Mouse (Mus musculus) gastrocnemius, postnatal 25 days (tissue): ENCODE results near the gene Cabp4. TPM values are rescaled to one million over a fixed set of nuclear protein-coding genes. Genes with fewer than 3 reads are reported as not detected.
A peak's percentile ranks its signal among the peaks of the same experiment; 100 is the strongest.

Experiments
- DNase-seq: peaks from one replicate; pipeline ENCODE4 v3.0.0; 2022
- long read RNA-seq, 2 experiments: library from polyadenylated mRNA; stranded (forward); transcript quantifications; one replicate each; pipeline ENCODE4 v2.0.0; 2021
- total RNA-seq, 2 experiments: library from RNA; stranded (reverse); gene quantifications; 1 replicate in 1 of 2; 2 replicates in 1 of 2; pipeline ENCODE4 v1.2.3; 2021

The Cabp4 gene
- total RNA-seq, result not detected
- long read RNA-seq, experiment 1, partial matches to known transcripts, result 0 of 1 reads
- long read RNA-seq, experiment 1, other reads (novel, unspliced or antisense), result 1 of 1 reads
- long read RNA-seq, experiment 2, partial matches to known transcripts, result 0 of 1 reads
- long read RNA-seq, experiment 2, other reads (novel, unspliced or antisense), result 1 of 1 reads

GRCm38 (mm10) chr19:4143759-4144268, at the start of gene Cabp4:
Gene Cabp4 (minus strand): TSS chr19:4144033.
- no peak for DNase-seq

GRCm38 (mm10) chr19:4193129-4193528, 49.3 kb upstream of the Cabp4 start:
- DNase-seq, result no peak

- no peak for DNase-seq
These were observed 48.6 kb upstream of the Cabp4 start for GRCm38 (mm10) chr19:4192251-4192985.

- peak; percentile 96 for DNase-seq
These were observed 47.9 kb upstream of the Cabp4 start, which contains the start of gene Ppp1ca for GRCm38 (mm10) chr19:4191528-4192250. Gene Ppp1ca (plus strand): TSS chr19:4192065.

GRCm38 (mm10) chr19:4190831-4191334, 47.0 kb upstream of the Cabp4 start, which contains the start of gene Tbc1d10c:
Gene Tbc1d10c (minus strand): TSS chr19:4191284.
- DNase-seq, result peak; percentile 66

GRCm38 (mm10) chr19:4189051-4189620, 45.3 kb upstream of the Cabp4 start:
- DNase-seq, result no peak

GRCm38 (mm10) chr19:4187303-4187702, 43.5 kb upstream of the Cabp4 start:
- DNase-seq, result no peak

GRCm38 (mm10) chr19:4184976-4185975, 41.4 kb upstream of the Cabp4 start:
- DNase-seq, result no peak

GRCm38 (mm10) chr19:4183689-4184088, 39.9 kb upstream of the Cabp4 start:
- no peak for DNase-seq

- no peak for DNase-seq
These were observed 38.1 kb upstream of the Cabp4 start for GRCm38 (mm10) chr19:4181892-4182291.

GRCm38 (mm10) chr19:4180411-4180810, 36.6 kb upstream of the Cabp4 start:
- no peak for DNase-seq

GRCm38 (mm10) chr19:4175368-4175947, 31.6 kb upstream of the Cabp4 start, which contains the start of gene Carns1:
Gene Carns1 (minus strand): TSS chr19:4175479.
- DNase-seq, result peak; percentile 60

GRCm38 (mm10) chr19:4172925-4173324, 29.1 kb upstream of the Cabp4 start:
- DNase-seq, result no peak

- DNase-seq, result peak; percentile 74
These were observed 27.8 kb upstream of the Cabp4 start for GRCm38 (mm10) chr19:4171393-4172290.

- no peak for DNase-seq
These were observed 27.0 kb upstream of the Cabp4 start for GRCm38 (mm10) chr19:4170723-4171392.

- DNase-seq, result no peak
These were observed 26.0 kb upstream of the Cabp4 start for GRCm38 (mm10) chr19:4169810-4170209.

- peak; percentile 99 for DNase-seq
These were observed 25.5 kb upstream of the Cabp4 start for GRCm38 (mm10) chr19:4169378-4169784.

GRCm38 (mm10) chr19:4166678-4167476, 23.0 kb upstream of the Cabp4 start:
- no peak for DNase-seq
